Mouse (Mus musculus): Measurements from ENCODE around the gene Lrrfip1. TPM values are rescaled to one million over a fixed set of nuclear protein-coding genes. Genes with fewer than 3 reads are reported as not detected.

Lrrfip1 gene
- total RNA-seq, 2 experiments from 2014 or later: 73.3 to 77.0 TPM

Other genes starting within 250 kb of the Lrrfip1 start
- 1 to 10 TPM; 6.5 to 7.1 TPM for gene Col6a3, start 154.8 kb upstream of the Lrrfip1 start, total RNA-seq (2021)
- gene Mlph, start 83.7 kb upstream of the Lrrfip1 start, total RNA-seq (2021): under 1 TPM; 0.51 to 0.64 TPM
- not detected for gene Prlh, start 45.6 kb upstream of the Lrrfip1 start, total RNA-seq (2021)
- gene Rab17, start 29.1 kb upstream of the Lrrfip1 start, total RNA-seq (2021): under 1 TPM in 1 of 2 experiments, not detected in 1; 0.59 TPM
- not detected for gene Rbm44, start 146.4 kb downstream of the Lrrfip1 start, total RNA-seq (2021)
- gene Ramp1, start 181.1 kb downstream of the Lrrfip1 start, total RNA-seq (2021): 10 to 100 TPM; 48.3 to 48.8 TPM